Mouse (Mus musculus) spleen, postnatal 0 days (tissue): ENCODE data around the gene Foxd2. TPM values are rescaled to one million over a fixed set of nuclear protein-coding genes. Genes with fewer than 3 reads are reported as not detected.

ENCODE experiments used
- polyA plus RNA-seq: library from polyadenylated mRNA; unstranded; fragments of >200 nt; fragmentation: Nextera tagmentation; extraction: Ambion mirVana; gene quantifications from 2 replicates; pipeline ENCODE4 v1.2.1, GENCODE M21; 2015

Gene Foxd2
- not detected in 2 replicates for polyA plus RNA-seq

DNA sequence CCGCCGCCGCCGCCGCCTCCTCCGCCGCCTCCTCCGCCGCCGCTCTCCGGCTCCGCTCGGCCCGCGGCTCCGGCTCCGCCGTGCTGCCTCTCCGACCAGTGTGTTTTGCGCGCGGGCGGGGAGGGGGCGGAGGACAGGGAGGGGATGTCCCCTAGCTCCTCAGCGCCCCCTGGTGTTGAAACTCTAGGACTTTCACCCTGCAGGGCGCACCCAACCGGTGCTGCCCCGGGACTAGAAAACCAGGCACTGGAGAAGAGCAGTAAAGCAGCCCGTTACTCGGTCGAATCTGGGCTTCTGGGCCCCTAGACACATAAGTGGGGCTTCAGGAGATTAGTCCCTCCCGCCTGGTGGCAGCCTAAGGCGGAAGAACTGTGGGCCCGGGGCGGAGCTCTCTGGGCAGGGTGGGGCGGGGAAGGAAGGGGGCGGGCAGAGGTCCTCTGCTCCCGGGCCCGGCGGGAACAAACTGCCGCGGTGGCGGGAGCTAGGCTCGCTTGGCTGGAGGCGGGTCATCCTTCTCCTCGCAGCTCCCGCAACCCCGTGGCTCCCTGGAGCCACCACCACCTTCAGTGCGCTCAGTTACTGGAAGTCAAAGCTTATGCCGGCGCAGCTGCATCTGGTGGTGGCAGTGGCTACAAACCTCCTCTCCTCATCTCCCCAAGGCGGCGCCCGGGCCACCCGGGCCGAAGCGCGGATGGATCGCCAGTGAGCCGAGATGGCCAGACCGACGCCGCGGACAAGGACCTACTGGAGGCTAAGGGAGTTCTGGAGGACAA is at the start of gene Foxd2:
Gene Foxd2, minus strand, starts transcription at position 45 of the 773 bp plus-strand sequence.

DNA sequence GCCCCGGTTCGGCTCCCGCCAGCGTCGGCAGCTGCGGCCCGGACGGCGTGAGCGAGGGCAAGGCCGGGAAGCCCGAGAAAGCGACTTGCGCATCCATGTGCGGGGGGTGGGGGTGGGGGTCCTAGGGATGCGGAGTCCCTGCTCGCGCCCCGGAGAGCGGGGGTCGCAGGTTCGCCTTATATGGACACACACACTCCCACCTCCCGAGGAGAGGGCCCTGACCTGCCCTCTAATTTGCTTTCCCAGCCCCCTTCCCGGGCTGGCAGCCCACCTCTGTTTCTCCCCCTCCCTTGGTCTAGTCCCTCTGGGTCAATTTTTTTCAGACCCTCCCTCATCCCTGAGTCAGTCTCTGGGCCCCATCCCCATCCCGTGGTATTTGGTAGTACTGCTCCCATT is 17.2 kb upstream of the Foxd2 start, which contains the start of gene Foxe3:
Gene Foxe3, minus strand, starts transcription at position 97 of the 396 bp plus-strand sequence.

Other genes with a start within 250 kb of the Foxd2 start
- gene Gm12830, start 87.2 kb downstream of the Foxd2 start, polyA plus RNA-seq, result not detected in 2 replicates
- gene Foxe3, start 17.1 kb upstream of the Foxd2 start, polyA plus RNA-seq, result not detected in 2 replicates
- gene Cmpk1, start 78.4 kb upstream of the Foxd2 start, polyA plus RNA-seq, result 65.8 and 67.2 TPM in 2 replicates
- gene Stil, start 91.3 kb upstream of the Foxd2 start, polyA plus RNA-seq, result 9.9 and 11.3 TPM in 2 replicates
- gene Tal1, start 147.6 kb upstream of the Foxd2 start, polyA plus RNA-seq, result 18.9 and 22.7 TPM in 2 replicates
- gene Pdzk1ip1, start 179.8 kb upstream of the Foxd2 start, polyA plus RNA-seq, result 10.4 and 10.7 TPM in 2 replicates
- gene Cyp4x1, start 225.4 kb upstream of the Foxd2 start, polyA plus RNA-seq, result 0.02 and 0.07 TPM in 2 replicates